Mouse (Mus musculus) liver, embryonic 18 days (tissue): ENCODE data around the gene Fgr. TPM values are rescaled to one million over a fixed set of nuclear protein-coding genes. Genes with fewer than 3 reads are reported as not detected.

ENCODE experiments used
- polyA plus RNA-seq: library from polyadenylated mRNA; depleted of rRNA; stranded (reverse); fragments of >200 nt; gene quantifications from 2 replicates; pipeline ENCODE4 v1.2.3, GENCODE M21; 2012; rRNA removed

Fgr gene
- 4.5 and 5.6 TPM in 2 replicates for polyA plus RNA-seq

GRCm38 (mm10) chr4:132973814-132974398 is at the start of gene Fgr:
Gene Fgr (plus strand): TSS chr4:132974095.

DNA sequence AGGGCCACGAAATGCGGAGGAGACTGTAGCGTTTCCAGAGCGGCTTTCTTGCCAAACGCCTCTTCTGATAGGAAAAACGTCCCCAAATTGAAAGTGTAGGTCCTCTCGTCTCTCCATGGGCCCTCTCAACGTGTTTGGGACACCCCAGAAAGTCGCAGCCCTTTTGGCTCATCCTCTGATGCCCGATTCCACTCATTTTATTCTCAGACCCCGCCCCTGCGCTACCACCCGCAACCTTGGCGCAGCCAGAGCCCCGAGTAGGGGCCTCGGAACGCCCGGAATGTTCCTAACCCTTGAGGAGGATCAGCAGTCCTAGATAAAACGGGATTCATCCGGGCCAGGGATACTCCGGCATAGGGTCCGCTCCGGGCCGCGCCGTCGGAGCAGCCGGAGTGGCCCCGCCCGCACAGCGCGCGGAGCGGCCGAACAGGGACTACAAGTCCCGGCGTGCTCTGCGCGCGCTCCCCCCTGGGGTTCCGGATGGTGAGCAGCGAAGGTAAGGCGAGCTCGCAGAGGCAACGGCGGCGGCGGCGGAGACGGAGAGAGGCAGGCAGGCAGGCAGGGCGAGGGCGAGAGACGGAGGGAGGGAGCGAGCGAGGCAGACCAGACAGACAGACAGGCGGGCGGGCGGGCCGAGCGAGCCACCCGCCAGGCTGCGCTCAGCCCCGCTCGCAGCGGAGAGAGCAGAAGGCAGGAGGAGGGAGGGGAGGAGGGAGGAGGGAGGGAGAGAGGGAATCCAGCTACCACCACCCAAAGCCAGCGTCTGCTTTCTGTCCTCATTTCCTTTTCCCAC is 37.3 kb downstream of the Fgr start, which contains the start of gene Ahdc1:
Gene Ahdc1 (plus strand): TSS at position 233 of the 793 bp plus-strand sequence.

Other genes starting within 250 kb of the Fgr start
- 2.0 and 2.3 TPM in 2 replicates for gene Xkr8, start 241.5 kb upstream of the Fgr start, polyA plus RNA-seq
- 0.46 and 0.55 TPM in 2 replicates for gene Smpdl3b, start 216.8 kb upstream of the Fgr start, polyA plus RNA-seq
- gene Rpa2, start 205.8 kb upstream of the Fgr start, polyA plus RNA-seq: 25.0 and 28.8 TPM in 2 replicates
- 5.6 and 5.8 TPM in 2 replicates for gene Themis2, start 177.7 kb upstream of the Fgr start, polyA plus RNA-seq
- gene Ppp1r8, start 130.9 kb upstream of the Fgr start, polyA plus RNA-seq: 21.7 and 24.6 TPM in 2 replicates
- 14.2 and 15.3 TPM in 2 replicates for gene Stx12, start 89.6 kb upstream of the Fgr start, polyA plus RNA-seq
- gene Fam76a, start 51.5 kb upstream of the Fgr start, polyA plus RNA-seq: 6.8 and 7.0 TPM in 2 replicates
- 0.90 and 1.4 TPM in 2 replicates for gene Ahdc1, start 37.2 kb downstream of the Fgr start, polyA plus RNA-seq
- 10.2 and 12.4 TPM in 2 replicates for gene Wasf2, start 156.4 kb downstream of the Fgr start, polyA plus RNA-seq
- 0.45 and 0.65 TPM in 2 replicates for gene Cd164l2, start 238.0 kb downstream of the Fgr start, polyA plus RNA-seq
- not detected in 2 replicates for gene Gpr3, start 238.4 kb downstream of the Fgr start, polyA plus RNA-seq